Mouse (Mus musculus) limb, embryonic 11.5 days (tissue): ENCODE measurements at regions not wholly inside any gene's neighbourhood (a gene's known extent, or its start where the extent isn't known, plus 50 kb on each side); places are given as distances from the start of the nearest gene placed in this dataset.

ENCODE experiments used
- ATAC-seq: fragments of 200-750 bp; cut with Nextera tagmentation; 2 replicates; pipeline ENCODE4 v1.8.0; 2017; ENCODE audit warnings: low read depth; ENCODE audit not compliant: insufficient number of reproducible peaks, low FRiP score, low TSS enrichment
- DNase-seq: peaks from one replicate; pipeline ENCODE4 v3.0.0-alpha.2; 2015; ENCODE audit warnings: low spot score
- H3K27ac ChIP-seq: fragments of 300-500 bp; sonication (generic); replicated peaks from 2 replicates; pipeline ENCODE4 v1.5.1; 2014; ENCODE audit warnings: low read depth, mild to moderate bottlenecking, low read length
- H3K27me3 ChIP-seq: fragments of 300-500 bp; sonication (generic); 2 replicates; pipeline ENCODE4 v1.6.1; 2014; ENCODE audit warnings: mild to moderate bottlenecking, low read length, mixed read lengths; ENCODE audit not compliant: control insufficient read depth, insufficient read depth
- H3K36me3 ChIP-seq: fragments of 300-500 bp; sonication (generic); 2 replicates; pipeline ENCODE4 v1.6.1; 2014; ENCODE audit warnings: mild to moderate bottlenecking, low read length, moderate library complexity, mixed read lengths; ENCODE audit not compliant: control insufficient read depth, insufficient read depth
- H3K4me1 ChIP-seq: fragments of 300-500 bp; sonication (generic); 2 replicates; pipeline ENCODE4 v1.6.1; 2014; ENCODE audit warnings: low read length, mixed read lengths; ENCODE audit not compliant: control insufficient read depth, insufficient read depth
- H3K4me2 ChIP-seq: fragments of 300-500 bp; sonication (generic); 2 replicates; pipeline ENCODE4 v1.6.1; 2014; ENCODE audit warnings: low read depth, mild to moderate bottlenecking, moderate library complexity; ENCODE audit not compliant: severe bottlenecking
- H3K4me3 ChIP-seq: fragments of 300-500 bp; sonication (generic); 2 replicates; pipeline ENCODE4 v1.5.1; 2014; ENCODE audit warnings: low read depth, low read length
- H3K9ac ChIP-seq: fragments of 300-500 bp; sonication (generic); 2 replicates; pipeline ENCODE4 v1.6.1; 2014; ENCODE audit warnings: mild to moderate bottlenecking, low read length
- H3K9me3 ChIP-seq: fragments of 300-500 bp; sonication (generic); 2 replicates; pipeline ENCODE4 v1.6.1; 2016; ENCODE audit warnings: low read length; ENCODE audit not compliant: control insufficient read depth
- WGBS: fragments of 180-500 bp; shearing (Covaris S2); extraction: QIAGEN DNeasy Blood & Tissue Kit; methylation state at CpG from one replicate; pipeline ENCODE4 v1.1.7; 2014; 5-methylcytosine and 5-hydroxymethylcytosine counted together

GRCm38 (mm10) chr15:42900056-42900455, 2765.9 kb downstream of the 9330182O14Rik start:
- WGBS = 93% methylated on average over 7 of the region's 7 CpGs
- no peak for DNase-seq

GRCm38 (mm10) chr15:42901782-42902181, 2767.6 kb downstream of the 9330182O14Rik start:
- Histone ChIP-seq H3K9ac (no peak overlapping the region), H3K9me3 (no peaks in the 10 kb centered on the region), H3K4me3 (no peak overlapping the region), H3K4me2 (no peak overlapping the region), H3K27me3 (no peaks in the 10 kb centered on the region), H3K27ac (no peak overlapping the region), H3K4me1 (no peaks in the 10 kb centered on the region), H3K36me3 (no peaks in the 10 kb centered on the region)
- DNase-seq (no peak), ATAC-seq (no peak)
- 92% methylated on average over 3 of the region's 3 CpGs for WGBS

More at GRCm38 (mm10) chr15:42900056-42900455, 2765.9 kb downstream of the 9330182O14Rik start:
- H3K27ac ChIP-seq = no peak overlapping the region
- no peaks in the 10 kb centered on the region for H3K4me1 ChIP-seq
- H3K4me3 ChIP-seq = no peak overlapping the region
- no peak for ATAC-seq
- no peaks in the 10 kb centered on the region for H3K9me3 ChIP-seq
- no peak overlapping the region for H3K4me2 ChIP-seq
- no peak overlapping the region for H3K9ac ChIP-seq
- no peaks in the 10 kb centered on the region for H3K36me3 ChIP-seq
- H3K27me3 ChIP-seq = no peaks in the 10 kb centered on the region

- no peaks in the 10 kb centered on the region for H3K9me3 ChIP-seq
- 82% methylated on average over 2 of the region's 2 CpGs for WGBS
- no peak for DNase-seq
These were observed 2777.2 kb downstream of the 9330182O14Rik start for GRCm38 (mm10) chr15:42911357-42911756.

GRCm38 (mm10) chr15:42912880-42913279, 2778.7 kb downstream of the 9330182O14Rik start:
- H3K9me3 ChIP-seq = no peaks in the 10 kb centered on the region

More at GRCm38 (mm10) chr15:42911357-42911756, 2777.2 kb downstream of the 9330182O14Rik start:
- Histone ChIP-seq H3K4me3 (no peak overlapping the region), H3K36me3 (no peaks in the 10 kb centered on the region), H3K4me1 (no peaks in the 10 kb centered on the region), H3K9ac (no peak overlapping the region), H3K27me3 (no peaks in the 10 kb centered on the region), H3K27ac (no peak overlapping the region), H3K4me2 (no peak overlapping the region)
- no peak for ATAC-seq

GRCm38 (mm10) chr15:42913285-42913684, 2779.1 kb downstream of the 9330182O14Rik start:
- ATAC-seq (no peak), DNase-seq (no peak)
- H3K9ac ChIP-seq = no peak overlapping the region
- H3K27me3 ChIP-seq = no peaks in the 10 kb centered on the region
- no peak overlapping the region for H3K4me3 ChIP-seq
- no peaks in the 10 kb centered on the region for H3K9me3 ChIP-seq
- H3K27ac ChIP-seq = no peak overlapping the region
- H3K36me3 ChIP-seq = no peaks in the 10 kb centered on the region
- no peaks in the 10 kb centered on the region for H3K4me1 ChIP-seq
- no peak overlapping the region for H3K4me2 ChIP-seq
- 56% methylated on average over 2 of the region's 2 CpGs for WGBS

More at GRCm38 (mm10) chr15:42912880-42913279, 2778.7 kb downstream of the 9330182O14Rik start:
- no peak overlapping the region for H3K4me3 ChIP-seq
- H3K36me3 ChIP-seq = no peaks in the 10 kb centered on the region
- no peaks in the 10 kb centered on the region for H3K4me1 ChIP-seq
- 54% methylated on average over 4 of the region's 4 CpGs for WGBS
- no peak for ATAC-seq
- no peak for DNase-seq
- H3K4me2 ChIP-seq = no peak overlapping the region
- no peak overlapping the region for H3K9ac ChIP-seq
- H3K27me3 ChIP-seq = no peaks in the 10 kb centered on the region
- no peak overlapping the region for H3K27ac ChIP-seq

GRCm38 (mm10) chr15:42914099-42914498, 2779.9 kb downstream of the 9330182O14Rik start:
- no peak for ATAC-seq
- Histone ChIP-seq H3K9ac (no peak overlapping the region), H3K27ac (no peak overlapping the region), H3K4me2 (no peak overlapping the region), H3K36me3 (no peaks in the 10 kb centered on the region), H3K27me3 (no peaks in the 10 kb centered on the region), H3K4me3 (no peak overlapping the region), H3K4me1 (no peaks in the 10 kb centered on the region), H3K9me3 (no peaks in the 10 kb centered on the region)
- peak; percentile 82 for DNase-seq
- 6% methylated on average over 3 of the region's 3 CpGs for WGBS

- no peak overlapping the region for H3K4me3 ChIP-seq
- 87% methylated on average over 11 of the region's 11 CpGs for WGBS
- H3K36me3 ChIP-seq = no peaks in the 10 kb centered on the region
- H3K27me3 ChIP-seq = no peaks in the 10 kb centered on the region
- no peak overlapping the region for H3K9ac ChIP-seq
- no peak overlapping the region for H3K4me2 ChIP-seq
- ATAC-seq (no peak), DNase-seq (no peak)
- no peaks in the 10 kb centered on the region for H3K9me3 ChIP-seq
- H3K4me1 ChIP-seq = no peaks in the 10 kb centered on the region
- no peak overlapping the region for H3K27ac ChIP-seq
These were observed 2781.0 kb downstream of the 9330182O14Rik start for GRCm38 (mm10) chr15:42915195-42915594.

GRCm38 (mm10) chr15:42921618-42922017, 2787.5 kb downstream of the 9330182O14Rik start:
- no peak overlapping the region for H3K27ac ChIP-seq
- H3K4me3 ChIP-seq = no peak overlapping the region
- H3K4me2 ChIP-seq = no peak overlapping the region
- no peaks in the 10 kb centered on the region for H3K9me3 ChIP-seq
- no peaks in the 10 kb centered on the region for H3K36me3 ChIP-seq
- no peaks in the 10 kb centered on the region for H3K27me3 ChIP-seq
- H3K4me1 ChIP-seq = no peaks in the 10 kb centered on the region
- DNase-seq (no peak), ATAC-seq (peak; percentile 35; the same call in 1 of the 2 replicates)
- no peak overlapping the region for H3K9ac ChIP-seq
- WGBS = 50% methylated on average over 3 of the region's 3 CpGs

- WGBS = 83% methylated on average over 4 of the region's 4 CpGs
- no peaks in the 10 kb centered on the region for H3K27me3 ChIP-seq
- H3K4me3 ChIP-seq = no peak overlapping the region
- no peaks in the 10 kb centered on the region for H3K36me3 ChIP-seq
- no peak overlapping the region for H3K27ac ChIP-seq
- DNase-seq = no peak
- H3K4me1 ChIP-seq = no peaks in the 10 kb centered on the region
- no peak overlapping the region for H3K9ac ChIP-seq
- no peak overlapping the region for H3K4me2 ChIP-seq
- no peaks in the 10 kb centered on the region for H3K9me3 ChIP-seq
- ATAC-seq = no peak
These were observed 2794.2 kb downstream of the 9330182O14Rik start for GRCm38 (mm10) chr15:42928331-42928730.
